Mouse (Mus musculus) heart, embryonic 16.5 days (tissue): Measurements from ENCODE around the gene Tmem51. TPM values are rescaled to one million over a fixed set of nuclear protein-coding genes. Genes with fewer than 3 reads are reported as not detected.

ENCODE experiments used
- ATAC-seq: fragments of 200-750 bp; cut with Nextera tagmentation; replicated peaks from 2 replicates; pipeline ENCODE4 v1.8.0; 2017; ENCODE audit warnings: moderate number of reproducible peaks; ENCODE audit not compliant: insufficient read depth, low FRiP score; ENCODE audit errors: extremely low read depth
- H3K27ac ChIP-seq: fragments of 300-500 bp; sonication (generic); 2 replicates; pipeline ENCODE4 v1.5.1; 2014; ENCODE audit warnings: mild to moderate bottlenecking, low read length, control low read depth, moderate library complexity
- H3K27me3 ChIP-seq: fragments of 300-500 bp; sonication (generic); 2 replicates; pipeline ENCODE4 v1.6.1; 2014; ENCODE audit warnings: low read length, mixed read lengths; ENCODE audit not compliant: control insufficient read depth, insufficient read depth
- H3K36me3 ChIP-seq: fragments of 300-500 bp; sonication (generic); 2 replicates; pipeline ENCODE4 v1.6.1; 2014; ENCODE audit not compliant: control insufficient read depth, insufficient read depth
- H3K4me1 ChIP-seq: fragments of 300-500 bp; sonication (generic); 2 replicates; pipeline ENCODE4 v1.6.1; 2014; ENCODE audit warnings: low read length, mixed read lengths; ENCODE audit not compliant: control insufficient read depth, insufficient read depth
- H3K4me2 ChIP-seq: fragments of 300-500 bp; sonication (generic); 2 replicates; pipeline ENCODE4 v1.6.1; 2014; ENCODE audit warnings: low read depth, mild to moderate bottlenecking, control low read depth, low read length
- H3K4me3 ChIP-seq: fragments of 300-500 bp; sonication (generic); 2 replicates; pipeline ENCODE4 v1.5.1; 2014; ENCODE audit warnings: mild to moderate bottlenecking, control low read depth, low read length
- H3K9ac ChIP-seq: fragments of 300-500 bp; sonication (generic); 2 replicates; pipeline ENCODE4 v1.6.1; 2014; ENCODE audit warnings: low read length, control low read depth
- H3K9me3 ChIP-seq: fragments of 300-500 bp; sonication (generic); replicated peaks from 2 replicates; pipeline ENCODE4 v1.6.1; 2016; ENCODE audit warnings: low read length; ENCODE audit not compliant: control insufficient read depth
- WGBS: fragments of 180-500 bp; shearing (Covaris S2); extraction: QIAGEN DNeasy Blood & Tissue Kit; methylation state at CpG from one replicate; pipeline ENCODE4 v1.1.7; 2014; 5-methylcytosine and 5-hydroxymethylcytosine counted together
- polyA plus RNA-seq: library from polyadenylated mRNA; unstranded; fragments of >200 nt; fragmentation: Nextera tagmentation; extraction: Ambion mirVana; gene quantifications from 2 replicates; pipeline ENCODE4 v1.2.1, GENCODE M21; 2015

Gene Tmem51
- polyA plus RNA-seq, 1 experiment from 2014 or later = 49.2 TPM

GRCm38 (mm10) chr4:142077572-142078271, 6.4 kb downstream of the Tmem51 start:
- no peaks in the 10 kb centered on the region for H3K9me3 ChIP-seq
- peak overlapping the region; percentile 47 for H3K4me2 ChIP-seq
- H3K27ac ChIP-seq = peak overlapping the region; percentile 83
- peak overlapping the region; percentile 55 for H3K9ac ChIP-seq
- H3K36me3 ChIP-seq = no peaks in the 10 kb centered on the region
- WGBS = 16% methylated on average over 18 of the region's 18 CpGs
- no peaks in the 10 kb centered on the region for H3K27me3 ChIP-seq
- ATAC-seq = peak; percentile 25; the same call in 1 of the 2 replicates
- peak overlapping the region; percentile 16 for H3K4me3 ChIP-seq
- peaks cover 56% of the 10 kb centered on the region for H3K4me1 ChIP-seq

GRCm38 (mm10) chr4:142076883-142077282, 7.2 kb downstream of the Tmem51 start:
- no peak for ATAC-seq
- H3K4me2 ChIP-seq = no peak overlapping the region
- peak overlapping the region; percentile 83 for H3K27ac ChIP-seq
- no peaks in the 10 kb centered on the region for H3K9me3 ChIP-seq
- no peaks in the 10 kb centered on the region for H3K36me3 ChIP-seq
- no peak overlapping the region for H3K9ac ChIP-seq
- WGBS = 52% methylated on average over 1 of the region's 1 CpGs
- peaks cover 54% of the 10 kb centered on the region for H3K4me1 ChIP-seq
- no peaks in the 10 kb centered on the region for H3K27me3 ChIP-seq
- H3K4me3 ChIP-seq = no peak overlapping the region

- no peak overlapping the region for H3K9ac ChIP-seq
These were observed 8.2 kb downstream of the Tmem51 start for GRCm38 (mm10) chr4:142075931-142076330.

GRCm38 (mm10) chr4:142074060-142074732, 9.9 kb downstream of the Tmem51 start:
- Histone ChIP-seq H3K9ac (no peak overlapping the region; the same call in 1 of the 2 replicates), H3K27me3 (no peaks in the 10 kb centered on the region), H3K9me3 (no peaks in the 10 kb centered on the region), H3K4me3 (no peak overlapping the region), H3K36me3 (no peaks in the 10 kb centered on the region), H3K4me2 (no peak overlapping the region), H3K27ac (no peak overlapping the region), H3K4me1 (peaks cover 42% of the 10 kb centered on the region)
- 60% methylated on average over 13 of the region's 13 CpGs for WGBS
- no peak for ATAC-seq

More at GRCm38 (mm10) chr4:142075931-142076330, 8.2 kb downstream of the Tmem51 start:
- H3K4me2 ChIP-seq = no peak overlapping the region
- H3K36me3 ChIP-seq = no peaks in the 10 kb centered on the region
- H3K4me3 ChIP-seq = no peak overlapping the region
- 83% methylated on average over 11 of the region's 11 CpGs for WGBS
- peaks cover 52% of the 10 kb centered on the region for H3K4me1 ChIP-seq
- no peak for ATAC-seq
- H3K27ac ChIP-seq = no peak overlapping the region
- H3K27me3 ChIP-seq = no peaks in the 10 kb centered on the region
- no peaks in the 10 kb centered on the region for H3K9me3 ChIP-seq

- no peak overlapping the region for H3K4me2 ChIP-seq
- ATAC-seq = no peak
- H3K36me3 ChIP-seq = no peaks in the 10 kb centered on the region
- peaks cover 28% of the 10 kb centered on the region for H3K4me1 ChIP-seq
- H3K9me3 ChIP-seq = no peaks in the 10 kb centered on the region
- no peak overlapping the region for H3K4me3 ChIP-seq
- no peak overlapping the region for H3K27ac ChIP-seq
- 36% methylated on average over 18 of the region's 18 CpGs for WGBS
- no peaks in the 10 kb centered on the region for H3K27me3 ChIP-seq
- no peak overlapping the region for H3K9ac ChIP-seq
These were observed 12.7 kb downstream of the Tmem51 start for GRCm38 (mm10) chr4:142071243-142071991.

GRCm38 (mm10) chr4:142070840-142071239, 13.3 kb downstream of the Tmem51 start:
- no peak for ATAC-seq
- Histone ChIP-seq H3K9ac (no peak overlapping the region), H3K36me3 (no peaks in the 10 kb centered on the region), H3K27me3 (no peaks in the 10 kb centered on the region), H3K4me2 (no peak overlapping the region), H3K4me1 (peaks cover 33% of the 10 kb centered on the region), H3K4me3 (no peak overlapping the region), H3K9me3 (no peaks in the 10 kb centered on the region), H3K27ac (no peak overlapping the region)
- WGBS = 21% methylated on average over 8 of the region's 8 CpGs

GRCm38 (mm10) chr4:142068899-142069812, 14.9 kb downstream of the Tmem51 start:
- Histone ChIP-seq H3K9ac (0 out of 2 replicates have a peak overlapping the region, but pooled peaks have one; percentile 2), H3K36me3 (no peaks in the 10 kb centered on the region), H3K9me3 (no peaks in the 10 kb centered on the region), H3K4me1 (peaks cover 33% of the 10 kb centered on the region), H3K27me3 (no peaks in the 10 kb centered on the region), H3K27ac (no peak overlapping the region), H3K4me2 (no peak overlapping the region), H3K4me3 (no peak overlapping the region)
- 60% methylated on average over 18 of the region's 18 CpGs for WGBS
- ATAC-seq = no peak

- no peaks in the 10 kb centered on the region for H3K36me3 ChIP-seq
- no peak for ATAC-seq
- H3K9ac ChIP-seq = no peak overlapping the region
- no peak overlapping the region; the same call in 1 of the 2 replicates for H3K27ac ChIP-seq
- H3K27me3 ChIP-seq = no peaks in the 10 kb centered on the region
- no peaks in the 10 kb centered on the region for H3K9me3 ChIP-seq
- H3K4me2 ChIP-seq = no peak overlapping the region
- WGBS = 53% methylated on average over 4 of the region's 4 CpGs
- H3K4me3 ChIP-seq = no peak overlapping the region
- H3K4me1 ChIP-seq = peaks cover 31% of the 10 kb centered on the region
These were observed 17.5 kb downstream of the Tmem51 start for GRCm38 (mm10) chr4:142066576-142066975.
